Comparison of ENCODE assay signal across 1 mouse cellular context in the genomic region with DNA sequence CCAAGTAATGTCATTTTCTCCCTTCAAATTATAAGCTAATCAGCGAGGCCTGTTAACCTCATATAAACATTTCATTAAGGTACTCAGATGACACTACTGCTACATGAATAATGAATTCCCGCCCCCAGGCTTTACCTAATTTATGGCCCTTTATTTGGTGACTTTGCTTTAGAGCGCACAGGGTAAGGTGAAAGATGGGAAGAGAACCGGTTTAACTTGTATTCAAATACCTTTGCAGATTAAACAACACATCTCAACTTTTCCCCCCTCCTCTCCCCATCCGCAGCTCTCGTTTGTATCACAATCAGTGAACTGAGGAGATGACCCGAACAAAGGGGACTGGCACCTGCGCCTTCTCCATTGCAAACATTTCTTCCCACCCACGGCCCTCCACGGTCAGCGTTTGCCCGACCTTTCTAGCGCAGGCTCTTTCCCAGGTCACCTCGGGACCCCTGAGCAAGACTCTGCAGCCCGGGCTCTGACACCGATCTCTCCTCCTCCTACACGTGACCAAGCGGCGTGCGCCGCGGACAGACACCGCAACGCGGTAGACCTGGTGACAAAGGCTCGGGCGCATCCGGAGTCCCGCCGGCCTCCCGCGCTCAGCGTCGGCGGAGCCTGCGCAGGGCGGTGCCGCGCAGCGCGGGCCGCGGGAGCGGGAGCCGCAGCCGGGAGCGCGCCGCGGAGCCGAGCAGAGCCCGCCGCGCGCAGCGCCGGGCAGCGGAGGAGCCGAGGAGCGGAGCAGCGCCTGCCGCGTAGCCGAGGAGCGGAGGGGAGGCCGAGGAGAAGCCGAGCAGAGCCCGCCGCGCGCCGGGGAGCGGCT.
TF ChIP-seq lines count a peak whose summit lies in the region.

A gene (plus strand): TSS at position 328 of the 823 bp plus-strand sequence.

TF ChIP-seq in MEL, 35 proteins besides CTCF, POLR2A, EP300 and RAD21:
- TF ChIP-seq TAL1 (IDR thresholded peaks at IDR 0.05; ENCODE audit: low read length) (no peak), BHLHE40 (IDR thresholded peaks at IDR 0.05; ENCODE audit: borderline replicate concordance, low read depth, low read length) (no peak), USF1 (IDR thresholded peaks at IDR 0.05; ENCODE audit: low read depth, low read length) (no peak), TCF12 (IDR thresholded peaks at IDR 0.05; ENCODE audit: low read depth, low read length) (no peak), E2F4 (IDR thresholded peaks at IDR 0.05; ENCODE audit: borderline replicate concordance, low read depth, low read length) (no peak), RCOR1 (IDR thresholded peaks at IDR 0.05; ENCODE audit: low read depth, low read length) (no peak), MXI1 (IDR thresholded peaks at IDR 0.05; ENCODE audit: low read depth, low read length) (no peak), CHD2 (IDR thresholded peaks at IDR 0.05; ENCODE audit: low read length) (no peak), ZC3H11A (IDR thresholded peaks at IDR 0.05; ENCODE audit: low read depth, low read length) (no peak), ZNF384 (IDR thresholded peaks at IDR 0.05; ENCODE audit: low read depth, low read length) (no peak), MAX (IDR thresholded peaks at IDR 0.05; ENCODE audit: low read length) (no peak), KAT2A (conservative IDR thresholded peaks at IDR 0.05; ENCODE audit: low read depth, low read length) (no peak), MEF2A (IDR thresholded peaks at IDR 0.05; ENCODE audit: extremely low read depth, insufficient replicate concordance, low read depth, low read length, poor library complexity, severe bottlenecking) (no peak), CHD1 (IDR thresholded peaks at IDR 0.05; ENCODE audit: low read depth, low read length) (no peak), MYC (IDR thresholded peaks at IDR 0.05; ENCODE audit: low read depth, low read length) (no peak), GATA1 (IDR thresholded peaks at IDR 0.05; ENCODE audit: low read depth, low read length) (no peak), NELFE (IDR thresholded peaks at IDR 0.05; ENCODE audit: low read depth, low read length) (no peak), MAZ (IDR thresholded peaks at IDR 0.05; ENCODE audit: low read depth, low read length) (no peak), MAFK (IDR thresholded peaks at IDR 0.05; ENCODE audit: borderline replicate concordance, low read depth, low read length) (no peak), SMC3 (IDR thresholded peaks at IDR 0.05; ENCODE audit: low read depth, low read length) (no peak)
TF ChIP-seq in MEL: peak in this region for 0.
